Mouse (Mus musculus) CD4-positive, CD25-positive, alpha-beta regulatory T cell, adult 4 months (primary cell): ENCODE measurements around the gene Ap1m1. TPM values are rescaled to one million over a fixed set of nuclear protein-coding genes. Genes with fewer than 3 reads are reported as not detected.

Source experiments
- ATAC-seq: one replicate; pipeline ENCODE4 v1.8.0; 2017
- polyA plus RNA-seq, 2 experiments: library from polyadenylated mRNA; unstranded; fragments of 100-300 nt; shearing (Covaris generic); gene quantifications; one replicate each; pipeline ENCODE4 v1.2.1; 2017

The Ap1m1 gene
- polyA plus RNA-seq, 2 experiments from 2014 or later = 128 to 173 TPM

- peak; percentile 96 for ATAC-seq
These were observed 55.9 kb downstream of the Ap1m1 start for GRCm38 (mm10) chr8:72295679-72296078.

DNA sequence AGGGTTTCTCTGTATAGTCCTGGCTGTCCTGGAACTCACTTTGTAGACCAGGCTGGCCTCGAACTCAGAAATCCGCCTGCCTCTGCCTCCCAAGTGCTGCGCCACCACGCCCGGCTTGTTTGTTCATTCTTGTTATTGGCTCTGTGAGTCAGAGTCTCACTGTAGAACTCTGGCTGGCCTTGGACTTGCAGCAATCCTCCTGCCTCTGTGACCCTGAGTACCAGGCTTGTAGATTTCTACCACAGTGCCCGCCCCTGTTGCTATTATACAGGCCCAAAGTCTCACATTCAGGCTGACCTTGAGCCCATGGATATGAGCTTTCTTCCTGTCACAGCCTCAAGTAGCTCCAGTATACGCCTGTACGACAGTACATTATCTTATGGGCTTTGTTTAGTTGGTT is 56.7 kb downstream of the Ap1m1 start:
- no peak for ATAC-seq

- ATAC-seq = no peak
These were observed 59.1 kb downstream of the Ap1m1 start for GRCm38 (mm10) chr8:72298928-72299327.

GRCm38 (mm10) chr8:72300654-72301400 is 61.0 kb downstream of the Ap1m1 start:
- ATAC-seq = no peak

DNA sequence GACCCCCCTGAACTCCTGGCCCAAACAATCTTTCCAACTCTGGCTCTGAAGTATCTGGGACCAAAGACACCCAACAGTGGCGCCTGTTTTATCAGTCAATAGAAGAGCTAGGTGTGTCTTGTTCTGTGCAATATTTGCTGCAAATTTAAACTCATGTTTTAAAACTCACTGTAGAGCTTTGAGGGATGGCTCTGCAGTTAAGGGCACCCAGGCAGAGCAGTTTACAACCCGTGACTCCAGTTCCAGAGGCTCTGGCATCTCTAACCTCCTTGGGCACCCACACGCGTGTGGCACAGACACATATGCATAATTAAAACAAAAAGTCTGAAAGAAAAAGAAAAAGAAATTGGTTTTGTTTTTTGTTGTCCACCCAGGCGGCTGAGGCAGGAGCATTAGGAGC is 61.7 kb downstream of the Ap1m1 start:
- no peak for ATAC-seq

DNA sequence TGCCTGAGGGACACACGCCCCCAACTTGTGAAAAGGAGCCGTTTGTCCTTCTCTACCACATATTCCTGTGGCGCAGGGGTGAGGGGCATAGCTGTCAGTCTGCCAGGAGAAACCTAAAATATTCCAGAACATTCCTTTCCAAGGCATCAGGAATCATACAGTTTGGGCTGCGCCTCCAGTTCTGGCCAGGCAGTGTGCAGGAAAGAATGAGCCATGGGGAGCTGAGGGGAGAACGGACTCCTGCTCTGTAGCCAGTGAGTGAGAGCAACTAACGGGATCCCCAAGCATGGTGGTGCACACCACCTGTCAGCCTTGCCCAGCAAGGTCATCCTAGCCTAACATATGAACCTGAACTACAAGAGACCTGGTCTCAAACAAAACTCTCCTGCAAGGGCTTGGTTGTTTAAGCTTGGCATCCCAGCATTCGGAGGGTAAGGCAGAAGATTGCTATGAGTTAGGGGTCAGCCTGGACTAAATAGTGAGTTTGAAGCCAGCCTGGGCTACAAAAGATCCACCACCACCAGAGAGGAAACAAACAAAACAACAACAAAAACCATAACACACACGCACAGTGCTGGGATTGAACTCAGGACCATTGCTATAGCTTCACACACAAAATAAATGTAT is 63.3 kb downstream of the Ap1m1 start:
- ATAC-seq = no peak

GRCm38 (mm10) chr8:72303633-72304032 is 63.8 kb downstream of the Ap1m1 start:
- ATAC-seq = peak; percentile 73

DNA sequence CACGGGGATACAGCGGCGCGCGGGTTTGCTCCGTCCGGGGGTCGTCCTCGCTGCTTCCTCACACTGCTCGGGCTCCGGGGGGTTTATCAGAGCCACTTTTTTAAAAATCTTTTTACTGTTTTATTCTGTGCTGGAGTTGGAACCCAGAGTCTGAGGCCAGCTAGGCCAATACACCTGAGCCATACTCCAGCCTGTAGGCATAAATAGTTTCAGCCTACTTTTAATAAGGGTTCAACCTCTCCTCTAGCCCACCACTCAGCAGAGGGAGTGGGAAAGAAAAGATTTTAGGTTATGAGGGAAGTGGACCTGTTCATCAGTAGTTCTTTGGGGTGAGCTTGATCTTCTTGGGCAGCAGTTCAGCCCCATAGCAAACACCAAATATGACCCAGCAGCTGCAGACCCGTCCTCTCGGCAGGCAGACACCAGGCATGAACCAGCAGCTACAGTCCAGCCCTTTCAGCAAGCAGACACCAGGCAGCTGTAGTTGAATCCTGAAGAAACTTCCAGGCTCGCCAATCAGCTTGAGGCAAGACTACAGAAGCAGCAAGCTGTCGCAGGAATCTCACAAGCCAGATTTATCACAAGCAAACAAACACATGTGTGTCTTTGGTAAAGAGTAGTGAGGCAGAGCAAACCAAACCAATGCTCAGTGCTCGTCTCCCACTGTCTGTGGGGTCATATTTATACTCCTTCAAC is 65.5 kb downstream of the Ap1m1 start, which contains the start of gene Gm10282:
Gene Gm10282, minus strand, starts transcription at position 51 of the 696 bp plus-strand sequence.
- no peak for ATAC-seq

DNA sequence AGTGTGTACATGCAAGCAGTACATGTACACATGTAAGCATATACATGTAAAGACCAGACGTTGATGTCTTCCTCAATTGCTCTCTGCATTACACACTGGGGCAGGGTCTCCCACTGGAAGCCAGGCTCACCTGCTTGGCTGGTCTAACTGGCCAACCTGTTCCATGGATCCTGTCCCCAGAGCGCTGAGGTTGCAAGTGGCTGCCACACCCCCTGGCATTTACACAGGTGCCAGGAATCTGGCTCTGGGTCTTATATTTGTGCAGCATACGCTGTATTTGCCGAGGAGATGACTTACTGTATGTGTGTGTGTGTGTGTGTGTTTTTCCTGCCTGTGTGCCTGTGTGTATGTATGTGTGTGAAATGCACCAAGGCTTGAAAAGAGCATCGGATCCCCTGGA is 67.1 kb downstream of the Ap1m1 start:
- ATAC-seq = no peak

Other genes with a start within 250 kb of the Ap1m1 start
- 1 to 10 TPM in 1 of 2 experiments, under 1 TPM in 1; 0.38 to 6.6 TPM for gene Cyp4f18, start 230.4 kb upstream of the Ap1m1 start, polyA plus RNA-seq
- gene Olfr372, start 198.8 kb upstream of the Ap1m1 start, polyA plus RNA-seq = under 1 TPM; 0.22 to 0.52 TPM
- gene Olfr373, start 156.8 kb upstream of the Ap1m1 start, polyA plus RNA-seq = under 1 TPM; 0.42 to 0.78 TPM
- under 1 TPM in 1 of 2 experiments, not detected in 1; 0.17 TPM for gene Olfr374, start 133.0 kb upstream of the Ap1m1 start, polyA plus RNA-seq
- 100 to 1,000 TPM; 231 to 239 TPM for gene Tpm4, start 105.0 kb upstream of the Ap1m1 start, polyA plus RNA-seq
- 100 to 1,000 TPM; 189 to 208 TPM for gene Rab8a, start 78.8 kb upstream of the Ap1m1 start, polyA plus RNA-seq
- gene Hsh2d, start 50.4 kb upstream of the Ap1m1 start, polyA plus RNA-seq = 10 to 100 TPM; 32.1 to 38.1 TPM
- gene Cib3, start 27.2 kb upstream of the Ap1m1 start, polyA plus RNA-seq = under 1 TPM in 1 of 2 experiments, not detected in 1; 0.46 TPM
- gene Gm11034, start 26.4 kb upstream of the Ap1m1 start, polyA plus RNA-seq = not detected
- gene Fam32a, start 20.3 kb upstream of the Ap1m1 start, polyA plus RNA-seq = 100 to 1,000 TPM; 102 to 130 TPM
- gene Gm10282, start 65.2 kb downstream of the Ap1m1 start, polyA plus RNA-seq = 10 to 100 TPM in 1 of 2 experiments, 1 to 10 TPM in 1; 7.1 to 12.4 TPM
- gene Klf2, start 79.0 kb downstream of the Ap1m1 start, polyA plus RNA-seq = 10 to 100 TPM; 17.1 to 31.0 TPM
- gene Eps15l1, start 181.4 kb downstream of the Ap1m1 start, polyA plus RNA-seq = 10 to 100 TPM; 55.3 to 76.0 TPM
- gene Calr3, start 203.9 kb downstream of the Ap1m1 start, polyA plus RNA-seq = under 1 TPM; 0.86 to 0.94 TPM
- 10 to 100 TPM in 1 of 2 experiments, 1 to 10 TPM in 1; 8.3 to 13.4 TPM for gene 1700030K09Rik, start 203.9 kb downstream of the Ap1m1 start, polyA plus RNA-seq
- gene Cherp, start 235.2 kb downstream of the Ap1m1 start, polyA plus RNA-seq = 100 to 1,000 TPM in 1 of 2 experiments, 10 to 100 TPM in 1; 42.3 to 112 TPM